Mouse (Mus musculus): Measurements from ENCODE around the gene Saysd1. TPM values are rescaled to one million over a fixed set of nuclear protein-coding genes. Genes with fewer than 3 reads are reported as not detected.

The Saysd1 gene
- polyA plus RNA-seq, 1 experiment from 2014 or later: 12.2 TPM

Other genes with a start within 250 kb of the Saysd1 start
- 105 and 141 TPM in 2 replicates for gene Gng2, start 160.9 kb downstream of the Saysd1 start, polyA plus RNA-seq (2016; fragmentation: Nextera tagmentation; extraction: Ambion mirVana)
- gene Kcnk5, start 43.3 kb upstream of the Saysd1 start, polyA plus RNA-seq (2016; fragmentation: Nextera tagmentation; extraction: Ambion mirVana): 12.4 and 13.5 TPM in 2 replicates
- 0.09 and 0.20 TPM in 2 replicates for gene Kcnk16, start 130.7 kb upstream of the Saysd1 start, polyA plus RNA-seq (2016; fragmentation: Nextera tagmentation; extraction: Ambion mirVana)
- 10.1 and 10.9 TPM in 2 replicates for gene Nudt13, start 156.2 kb upstream of the Saysd1 start, polyA plus RNA-seq (2016; fragmentation: Nextera tagmentation; extraction: Ambion mirVana)
- 64.0 and 71.1 TPM in 2 replicates for gene Ecd, start 209.6 kb upstream of the Saysd1 start, polyA plus RNA-seq (2016; fragmentation: Nextera tagmentation; extraction: Ambion mirVana)
- gene Fam149b, start 209.6 kb upstream of the Saysd1 start, polyA plus RNA-seq (2016; fragmentation: Nextera tagmentation; extraction: Ambion mirVana): 45.0 and 46.7 TPM in 2 replicates

All from hindbrain, embryonic 10.5 days (tissue).